Mouse (Mus musculus) olfactory bulb, adult 2 months (tissue): ENCODE data around the gene Sntb2. TPM values are rescaled to one million over a fixed set of nuclear protein-coding genes. Genes with fewer than 3 reads are reported as not detected.

Source experiments
- H3K27ac ChIP-seq: fragments of 200-500 bp; 2 replicates; pipeline ENCODE4 v1.5.1; 2012; ENCODE audit warnings: low read depth, low read length; ENCODE audit not compliant: insufficient read depth
- H3K4me1 ChIP-seq: fragments of 200-500 bp; 2 replicates; pipeline ENCODE4 v1.6.1; 2012; ENCODE audit warnings: low read length; ENCODE audit not compliant: control insufficient read depth, insufficient read depth
- H3K4me3 ChIP-seq: fragments of 200-500 bp; 2 replicates; pipeline ENCODE4 v1.5.1; 2012; ENCODE audit warnings: mild to moderate bottlenecking, low read depth, low read length, moderate library complexity; ENCODE audit not compliant: insufficient read depth
- CTCF ChIP-seq: fragments of 200-500 bp; IDR thresholded peaks from 2 replicates; pipeline ENCODE4 v1.5.1; 2012; ENCODE audit warnings: low read depth, mild to moderate bottlenecking, low read length, moderate library complexity; ENCODE audit not compliant: insufficient read depth
- POLR2A ChIP-seq: fragments of 200-500 bp; IDR thresholded peaks from 2 replicates; pipeline ENCODE4 v1.6.1; 2012; ENCODE audit warnings: mild to moderate bottlenecking, low read depth, low read length, moderate library complexity; ENCODE audit not compliant: insufficient read depth
- WGBS: fragments of 180-500 bp; shearing (Covaris S2); methylation state at CpG from one replicate; pipeline ENCODE4 v1.1.7; 2018; 5-methylcytosine and 5-hydroxymethylcytosine counted together
- polyA plus RNA-seq: library from polyadenylated mRNA; stranded (reverse); fragments of >200 nt; gene quantifications from 2 replicates; pipeline ENCODE4 v1.2.4, GENCODE M21; 2012; ENCODE audit warnings: low replicate concordance; ENCODE audit not compliant: missing spikeins, insufficient read depth, insufficient read length

The Sntb2 gene
- polyA plus RNA-seq, 1 experiment = not detected

DNA sequence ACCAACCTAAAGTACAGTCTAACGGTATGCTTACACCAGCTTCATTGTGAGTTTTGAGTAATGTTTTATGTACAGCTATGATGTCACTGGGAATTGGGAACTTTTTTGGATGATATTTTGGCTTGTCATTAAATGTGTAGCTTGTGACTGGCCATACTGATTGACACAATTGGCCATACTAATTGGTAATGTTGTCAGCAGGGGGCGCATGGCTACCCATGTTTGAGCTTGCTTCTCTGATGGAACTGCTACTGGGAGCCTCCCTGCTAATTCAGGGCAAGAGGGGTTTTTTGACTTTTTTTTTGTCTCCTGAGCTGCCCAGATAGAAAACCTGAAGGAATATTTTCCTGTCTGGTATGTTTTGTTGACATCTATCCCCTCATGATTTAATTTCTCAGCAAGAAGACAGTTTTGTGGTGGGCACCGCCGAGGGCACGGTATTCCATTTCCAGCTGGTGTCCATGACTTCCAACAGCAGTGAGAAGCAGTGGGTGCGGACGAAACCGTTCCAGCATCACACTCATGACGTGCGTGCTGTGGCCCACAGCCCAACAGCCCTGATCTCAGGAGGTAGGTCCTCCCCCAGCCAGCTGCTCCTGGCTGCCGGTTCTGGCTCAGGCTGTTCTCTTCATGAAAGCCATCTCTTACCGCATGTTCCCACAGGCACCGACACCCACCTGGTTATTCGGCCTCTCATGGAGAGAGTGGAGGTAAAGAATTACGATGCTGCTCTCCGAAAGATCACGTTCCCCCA lies 29.6 kb upstream of the Sntb2 start:
- TF ChIP-seq CTCF (no peak), POLR2A (no peak)
- Histone ChIP-seq H3K4me1 (no peaks in the 10 kb centered on the region), H3K4me3 (no peak overlapping the region), H3K27ac (no peak overlapping the region)
- 92% methylated on average over 17 of the region's 17 CpGs for WGBS

DNA sequence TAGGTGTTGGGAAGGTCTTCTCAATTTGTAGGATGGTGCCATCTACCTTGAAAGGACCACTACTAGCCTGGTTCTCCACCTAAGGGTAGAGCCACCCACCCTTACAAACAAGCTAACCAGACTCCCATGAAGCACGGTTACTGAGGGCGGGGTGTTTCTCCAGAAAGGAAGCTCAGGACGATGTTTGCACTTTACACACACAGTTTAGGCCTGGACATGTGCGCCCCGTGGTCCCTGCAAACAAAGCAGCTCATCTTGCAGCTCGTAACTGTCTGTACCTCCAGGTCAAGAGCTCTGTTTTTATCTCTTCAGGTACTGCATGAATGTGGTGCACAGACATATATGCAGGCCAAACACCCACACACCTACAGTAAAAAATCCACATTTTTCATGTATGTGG lies 28.9 kb upstream of the Sntb2 start:
- WGBS = 95% methylated on average over 6 of the region's 6 CpGs
- Histone ChIP-seq H3K4me3 (no peak overlapping the region), H3K4me1 (no peaks in the 10 kb centered on the region), H3K27ac (no peak overlapping the region)
- TF ChIP-seq POLR2A (no peak), CTCF (no peak)

DNA sequence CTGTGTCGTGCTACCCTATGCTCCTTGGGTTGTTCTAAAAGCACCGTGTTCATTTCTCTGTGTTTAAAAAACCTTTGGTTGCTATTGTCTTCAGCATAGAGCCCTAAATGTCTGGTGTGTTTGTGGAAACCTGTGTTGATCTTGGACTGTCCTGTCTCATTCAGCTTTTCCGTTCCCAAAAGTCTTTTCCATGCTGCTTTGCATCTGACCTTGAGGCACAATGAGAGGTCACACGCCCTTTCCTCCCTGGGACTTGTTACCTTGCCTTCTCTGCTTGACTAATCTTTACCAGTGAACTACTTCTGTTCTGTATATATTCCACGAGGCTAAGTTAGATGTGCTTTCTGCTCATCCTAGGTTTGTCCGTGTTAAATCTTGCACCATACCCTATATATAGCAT lies 28.1 kb upstream of the Sntb2 start:
- 94% methylated on average over 6 of the region's 6 CpGs for WGBS
- TF ChIP-seq POLR2A (no peak), CTCF (no peak)
- Histone ChIP-seq H3K4me3 (no peak overlapping the region), H3K4me1 (no peaks in the 10 kb centered on the region), H3K27ac (no peak overlapping the region)

DNA sequence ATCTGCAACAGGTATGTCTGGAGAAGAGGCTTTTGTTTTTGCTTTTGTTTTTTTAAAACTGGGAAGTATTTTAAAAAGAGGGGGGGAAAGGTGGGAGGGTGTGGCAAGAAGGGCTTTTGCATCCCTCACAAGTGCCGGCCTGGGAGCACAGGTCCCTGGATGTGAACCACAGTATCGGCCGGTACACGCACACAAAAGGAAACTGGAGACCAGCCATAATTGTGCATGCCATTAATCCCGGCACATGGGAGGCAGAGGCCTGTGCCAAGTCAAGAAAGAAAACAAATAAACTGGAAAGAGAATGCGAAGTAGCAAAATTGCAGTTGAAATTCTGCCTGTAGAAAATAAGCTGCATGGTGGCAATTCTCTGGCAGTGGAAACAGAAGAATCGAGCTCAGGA lies 27.3 kb upstream of the Sntb2 start:
- Histone ChIP-seq H3K4me3 (no peak overlapping the region), H3K27ac (no peak overlapping the region), H3K4me1 (no peaks in the 10 kb centered on the region)
- TF ChIP-seq CTCF (no peak), POLR2A (no peak)
- 56% methylated on average over 7 of the region's 7 CpGs for WGBS

DNA sequence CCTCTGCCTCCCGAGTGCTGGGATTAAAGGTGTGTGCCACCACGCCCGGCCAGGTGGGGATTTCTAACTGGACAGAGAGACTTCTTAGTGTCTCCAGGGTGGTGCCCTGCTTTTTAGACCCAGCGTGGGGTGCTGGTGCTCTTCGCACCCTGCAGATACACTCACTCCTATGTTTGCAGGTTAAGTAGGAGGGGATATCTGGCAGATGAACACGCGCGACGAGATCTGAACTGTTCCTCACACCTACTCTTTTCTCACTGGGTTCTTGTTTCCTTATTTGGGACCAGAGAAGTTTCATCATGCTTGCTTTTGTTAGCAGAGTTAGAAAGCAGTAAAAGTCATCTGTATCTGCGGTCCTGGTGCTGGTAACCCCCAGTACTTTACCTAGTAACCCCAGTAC lies 21.9 kb upstream of the Sntb2 start:
- no peaks in the 10 kb centered on the region for H3K4me1 ChIP-seq
- H3K4me3 ChIP-seq = no peak overlapping the region
- WGBS = 91% methylated on average over 10 of the region's 10 CpGs
- TF ChIP-seq POLR2A (no peak), CTCF (no peak)
- no peak overlapping the region for H3K27ac ChIP-seq

DNA sequence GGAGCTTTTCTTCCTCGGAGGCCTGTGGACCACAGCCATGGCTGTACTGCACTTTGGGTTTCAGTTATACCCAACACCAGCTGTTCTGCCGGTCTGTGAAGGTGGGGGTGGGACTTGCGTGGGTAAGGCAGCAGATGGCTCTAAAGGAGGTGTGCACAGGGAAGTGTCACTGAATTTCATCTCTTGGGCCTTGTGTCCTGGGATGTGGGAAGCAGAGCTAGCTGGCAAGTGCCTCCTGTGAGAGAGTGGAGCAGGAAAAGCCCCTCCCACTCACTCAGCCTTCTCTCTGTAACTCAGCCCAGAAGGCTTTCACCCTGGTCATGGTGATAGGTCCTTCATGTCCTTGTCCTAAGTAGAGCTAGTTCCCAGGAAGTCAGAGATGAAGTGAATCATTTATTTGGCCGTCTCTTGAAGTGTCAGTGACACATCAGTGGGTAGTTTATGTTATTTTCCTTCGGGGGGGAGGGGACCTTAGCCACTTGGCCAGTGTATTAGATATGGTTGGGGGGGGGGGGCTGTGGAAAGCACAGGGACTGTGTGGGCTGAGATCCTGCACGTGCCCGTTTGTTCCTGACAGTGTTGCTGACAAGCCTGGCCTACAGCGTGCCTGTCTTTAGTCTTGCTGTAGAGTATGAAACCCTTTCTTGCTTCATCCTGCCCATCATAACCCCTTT lies 15.7 kb upstream of the Sntb2 start:
- no peak overlapping the region for H3K27ac ChIP-seq
- 94% methylated on average over 8 of the region's 8 CpGs for WGBS

DNA sequence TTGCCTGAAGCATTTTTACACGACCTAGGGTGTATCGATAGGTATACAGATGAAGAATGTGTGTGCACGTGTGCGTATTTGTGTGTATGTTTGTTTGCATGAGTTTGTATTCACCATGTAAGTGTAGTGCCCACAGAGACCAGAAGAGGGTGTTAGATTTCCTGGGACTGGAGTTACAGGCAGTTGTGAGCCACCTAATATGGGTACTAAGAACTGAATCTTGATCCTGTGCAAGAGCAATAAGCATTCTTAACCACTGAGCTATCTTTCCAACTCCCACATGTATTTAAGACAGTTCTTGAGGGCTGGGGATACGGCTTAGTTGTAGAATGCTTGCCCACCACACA lies 15.2 kb upstream of the Sntb2 start:
- H3K4me1 ChIP-seq = no peaks in the 10 kb centered on the region
- TF ChIP-seq POLR2A (no peak), CTCF (no peak)
- no peak overlapping the region for H3K4me3 ChIP-seq
- no peak overlapping the region for H3K27ac ChIP-seq
- 98% methylated on average over 5 of the region's 5 CpGs for WGBS

More for the DNA sequence above, 15.7 kb upstream of the Sntb2 start:
- TF ChIP-seq POLR2A = no peak
- TF ChIP-seq CTCF = no peak
- Histone ChIP-seq H3K4me3 (no peak overlapping the region), H3K4me1 (no peaks in the 10 kb centered on the region)

DNA sequence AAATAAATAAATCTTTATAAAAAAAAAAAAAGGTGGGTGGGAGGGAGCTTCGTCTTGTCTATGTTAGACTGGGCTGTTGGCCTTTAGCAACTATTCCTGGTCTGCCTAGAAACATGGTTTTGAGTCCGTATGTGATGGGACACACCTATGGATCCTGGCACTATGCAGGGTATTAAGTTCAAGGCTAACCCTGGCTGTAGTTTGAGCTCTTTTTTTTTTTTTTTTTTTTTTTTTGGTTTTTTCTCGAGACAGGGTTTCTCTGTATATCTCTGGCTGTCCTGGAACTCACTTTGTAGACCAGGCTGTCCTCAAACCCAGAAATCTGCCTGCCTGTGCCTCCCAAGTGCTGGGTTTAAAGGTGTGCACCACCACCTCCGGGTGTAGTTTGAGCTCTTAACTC lies 11.5 kb upstream of the Sntb2 start:
- no peak overlapping the region for H3K27ac ChIP-seq
- 86% methylated on average over 4 of the region's 4 CpGs for WGBS
- no peak overlapping the region for H3K4me3 ChIP-seq
- no peaks in the 10 kb centered on the region for H3K4me1 ChIP-seq
- TF ChIP-seq POLR2A (no peak), CTCF (no peak)

DNA sequence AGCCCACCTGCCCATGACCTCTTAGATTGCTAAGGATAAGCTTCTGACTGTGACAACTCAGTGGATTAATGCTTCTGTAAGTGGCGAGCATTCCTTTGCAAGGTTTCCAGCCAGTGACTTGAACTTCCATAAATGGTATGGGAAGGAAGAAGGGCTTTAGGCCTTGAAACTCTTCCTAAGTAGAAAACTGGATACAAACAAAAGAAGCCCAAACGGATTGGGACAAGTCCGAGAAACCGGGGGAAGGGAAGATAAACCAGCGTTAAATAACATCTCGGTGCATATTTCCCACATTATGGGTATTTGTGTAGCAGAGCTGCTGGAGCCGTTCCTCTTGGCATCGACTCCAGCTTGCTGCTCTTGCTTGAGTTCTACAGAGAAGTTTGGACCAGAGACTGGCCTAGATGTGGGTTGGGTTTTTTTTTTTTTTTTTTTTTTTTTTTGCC lies 10.6 kb upstream of the Sntb2 start:
- H3K4me1 ChIP-seq = no peaks in the 10 kb centered on the region
- H3K4me3 ChIP-seq = no peak overlapping the region
- no peak overlapping the region for H3K27ac ChIP-seq
- TF ChIP-seq POLR2A (no peak), CTCF (no peak)
- WGBS = 79% methylated on average over 8 of the region's 8 CpGs

DNA sequence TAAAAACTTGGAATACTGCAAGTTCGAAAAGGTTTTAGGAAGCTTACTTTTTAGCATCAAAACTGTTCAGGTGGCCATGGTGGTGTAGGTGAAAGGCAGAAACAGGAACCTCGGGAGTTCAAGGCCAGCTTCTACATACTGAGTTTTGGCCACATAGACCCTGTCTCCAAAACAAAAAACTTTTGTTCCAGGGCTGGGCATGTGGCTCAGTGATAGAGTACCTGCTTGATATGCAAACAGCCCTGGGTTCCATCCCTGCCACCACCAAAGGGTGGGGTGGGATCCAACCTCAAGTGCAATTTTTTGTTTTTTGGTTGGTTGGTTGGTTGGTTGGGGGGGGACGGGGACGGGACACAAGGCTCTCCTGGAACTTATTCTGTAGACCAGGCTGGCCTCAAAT lies 10.1 kb upstream of the Sntb2 start:
- TF ChIP-seq CTCF (no peak), POLR2A (no peak)
- H3K4me3 ChIP-seq = no peak overlapping the region
- no peaks in the 10 kb centered on the region for H3K4me1 ChIP-seq
- H3K27ac ChIP-seq = no peak overlapping the region
- WGBS = 95% methylated on average over 4 of the region's 4 CpGs
